Mouse (Mus musculus): ENCODE measurements around the gene Cntnap5b. TPM values are rescaled to one million over a fixed set of nuclear protein-coding genes. Genes with fewer than 3 reads are reported as not detected.
"Not testable (repeated sequence)": the region's sequence is repeated elsewhere in the genome, so short reads cannot be mapped to it uniquely, and the experiment has no call there.

Gene Cntnap5b
- polyA plus RNA-seq, 1 experiment from 2014 or later: not detected

- no peaks in the 10 kb centered on the region for H3K9me3 ChIP-seq (replicated peaks)
- H3K4me1 ChIP-seq (replicated peaks): no peaks in the 10 kb centered on the region
- H3K27ac ChIP-seq (replicated peaks): no peak overlapping the region
- no peaks in the 10 kb centered on the region for H3K36me3 ChIP-seq (replicated peaks)
- no peak overlapping the region for H3K9ac ChIP-seq
- 40% methylated on average over 4 of the region's 4 CpGs for WGBS (ENCODE audit: insufficient replicate concordance)
- no peak overlapping the region for H3K4me3 ChIP-seq (replicated peaks)
- ATAC-seq (ENCODE audit: insufficient read depth): no peak
- no peak overlapping the region for H3K4me2 ChIP-seq
- no peaks in the 10 kb centered on the region for H3K27me3 ChIP-seq
Observed at GRCm38 (mm10) chr1:99970184-99971086, 197.9 kb downstream of the Cntnap5b start.

- H3K36me3 ChIP-seq (replicated peaks); H3K27me3 ChIP-seq; H3K9me3 ChIP-seq (replicated peaks); H3K9ac ChIP-seq; H3K4me1 ChIP-seq (replicated peaks); H3K4me2 ChIP-seq; H3K4me3 ChIP-seq (replicated peaks); H3K27ac ChIP-seq (replicated peaks); ATAC-seq (ENCODE audit: insufficient read depth): not testable (repeated sequence)
- 57% methylated on average over 4 of the region's 4 CpGs for WGBS (ENCODE audit: insufficient replicate concordance)
Observed at GRCm38 (mm10) chr1:100001226-100001625, 228.7 kb downstream of the Cntnap5b start.

DNA sequence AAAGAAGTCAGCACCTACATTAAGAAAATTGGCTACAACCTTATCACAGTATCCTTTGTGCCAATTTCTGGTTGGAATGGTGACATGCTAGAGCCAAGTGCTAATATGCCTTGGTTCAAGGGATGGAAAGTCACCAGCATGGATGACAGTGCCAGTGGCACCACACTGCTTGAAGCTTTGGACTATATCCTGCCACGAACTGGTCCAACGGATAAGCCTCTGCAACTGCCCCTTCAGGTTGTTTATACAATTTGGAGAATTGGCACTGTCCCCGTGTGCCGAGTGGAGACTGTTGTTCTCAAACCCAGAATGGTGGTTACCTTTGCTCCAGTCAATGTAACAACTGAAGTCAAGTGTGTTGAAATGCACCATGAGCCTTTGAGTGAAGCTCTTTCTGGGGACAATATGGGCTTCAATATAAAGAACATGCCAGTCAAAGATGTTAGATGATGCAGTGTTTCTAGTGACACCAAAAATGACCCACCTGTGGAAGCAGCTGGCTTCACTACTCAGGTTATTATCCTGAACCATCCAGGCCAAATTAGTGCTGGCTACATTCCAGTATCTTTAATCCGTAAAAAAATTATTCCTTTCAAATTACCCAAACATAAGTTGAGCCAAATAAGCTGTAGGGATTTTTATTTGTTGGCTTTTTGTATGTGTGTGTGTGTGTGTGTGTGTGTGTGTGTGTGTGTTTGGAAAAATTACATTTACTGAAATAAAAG is 233.6 kb downstream of the Cntnap5b start:
- ATAC-seq (ENCODE audit: insufficient read depth): no peak
- no peaks in the 10 kb centered on the region for H3K9me3 ChIP-seq (replicated peaks)
- WGBS (ENCODE audit: insufficient replicate concordance): 62% methylated on average over 5 of the region's 5 CpGs

GRCm38 (mm10) chr1:100041808-100042207 is 269.2 kb downstream of the Cntnap5b start:
- no peak overlapping the region for H3K9ac ChIP-seq
- H3K27ac ChIP-seq (replicated peaks): no peak overlapping the region
- no peaks in the 10 kb centered on the region for H3K9me3 ChIP-seq (replicated peaks)
- no peak overlapping the region for H3K4me3 ChIP-seq (replicated peaks)
- 55% methylated on average over 2 of the region's 2 CpGs for whole genome bisulfite sequencing (ENCODE audit: insufficient replicate concordance)
- H3K4me2 ChIP-seq: no peak overlapping the region
- H3K4me1 ChIP-seq (replicated peaks): no peaks in the 10 kb centered on the region
- no peaks in the 10 kb centered on the region for H3K36me3 ChIP-seq (replicated peaks)
- H3K27me3 ChIP-seq: no peaks in the 10 kb centered on the region
- no peak for ATAC-seq (ENCODE audit: insufficient read depth)

More for the DNA sequence above, 233.6 kb downstream of the Cntnap5b start:
- no peak overlapping the region for H3K4me2 ChIP-seq
- no peaks in the 10 kb centered on the region for H3K4me1 ChIP-seq (replicated peaks)
- H3K4me3 ChIP-seq (replicated peaks): no peak overlapping the region
- no peaks in the 10 kb centered on the region for H3K27me3 ChIP-seq
- H3K27ac ChIP-seq (replicated peaks): no peak overlapping the region
- no peaks in the 10 kb centered on the region for H3K36me3 ChIP-seq (replicated peaks)
- no peak overlapping the region for H3K9ac ChIP-seq

- no peak overlapping the region for H3K27ac ChIP-seq (replicated peaks)
- H3K4me2 ChIP-seq: no peak overlapping the region
- no peak overlapping the region for H3K4me3 ChIP-seq (replicated peaks)
- H3K9me3 ChIP-seq (replicated peaks): no peaks in the 10 kb centered on the region
- H3K4me1 ChIP-seq (replicated peaks): no peaks in the 10 kb centered on the region
- no peaks in the 10 kb centered on the region for H3K27me3 ChIP-seq
- H3K9ac ChIP-seq: no peak overlapping the region
- 31% methylated on average over 2 of the region's 2 CpGs for WGBS (ENCODE audit: insufficient replicate concordance)
- H3K36me3 ChIP-seq (replicated peaks): no peaks in the 10 kb centered on the region
- ATAC-seq (ENCODE audit: insufficient read depth): no peak
Observed at GRCm38 (mm10) chr1:100079812-100080211, 307.2 kb downstream of the Cntnap5b start.

DNA sequence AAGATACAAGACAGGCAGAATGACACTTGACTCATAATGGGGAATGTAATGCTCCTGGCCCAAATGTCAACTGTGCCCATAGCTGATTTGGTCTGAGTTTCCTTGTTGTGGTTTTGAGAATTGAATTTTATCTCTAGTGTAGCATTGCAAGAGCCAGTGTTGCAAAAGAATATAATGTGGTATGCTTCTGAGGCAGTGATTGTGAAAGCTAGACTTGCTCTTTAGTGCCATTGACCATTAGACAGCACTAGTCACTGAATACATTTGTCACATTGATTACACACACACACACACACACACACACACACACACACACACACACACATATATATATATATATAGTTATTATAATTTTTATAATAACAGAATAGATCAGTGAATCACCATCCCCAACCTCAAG is 328.0 kb downstream of the Cntnap5b start:
- Histone ChIP-seq H3K27ac (replicated peaks) (no peak overlapping the region), H3K9me3 (replicated peaks) (no peaks in the 10 kb centered on the region), H3K36me3 (replicated peaks) (no peaks in the 10 kb centered on the region), H3K27me3 (no peaks in the 10 kb centered on the region), H3K4me2 (no peak overlapping the region), H3K4me3 (replicated peaks) (no peak overlapping the region), H3K9ac (no peak overlapping the region), H3K4me1 (replicated peaks) (no peaks in the 10 kb centered on the region)
- no peak for ATAC-seq (ENCODE audit: insufficient read depth)

DNA sequence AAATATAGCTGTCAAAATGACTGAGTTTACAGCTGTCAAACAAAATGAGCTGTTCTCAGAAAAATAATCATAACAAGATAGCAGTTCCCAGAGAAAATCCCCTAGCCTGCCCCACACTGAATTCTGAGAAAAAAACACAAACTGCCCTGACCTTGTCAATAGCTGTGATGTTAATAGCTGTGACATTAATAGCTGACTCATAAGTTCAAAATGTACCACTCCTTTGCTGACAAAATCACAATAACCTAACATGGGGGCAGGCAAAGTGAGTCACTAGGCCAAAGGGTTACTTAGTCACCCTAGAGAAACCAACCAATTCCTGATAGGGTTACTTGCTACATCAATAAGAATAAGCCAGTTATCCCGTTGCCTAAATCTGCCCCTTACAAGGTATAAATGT is 328.5 kb downstream of the Cntnap5b start:
- Histone ChIP-seq H3K4me2 (no peak overlapping the region), H3K4me3 (replicated peaks) (no peak overlapping the region), H3K27me3 (no peaks in the 10 kb centered on the region), H3K9ac (no peak overlapping the region), H3K36me3 (replicated peaks) (no peaks in the 10 kb centered on the region), H3K4me1 (replicated peaks) (no peaks in the 10 kb centered on the region), H3K9me3 (replicated peaks) (no peaks in the 10 kb centered on the region), H3K27ac (replicated peaks) (no peak overlapping the region)
- 66% methylated on average over 1 of the region's 1 CpGs for WGBS (ENCODE audit: insufficient replicate concordance)
- no peak for ATAC-seq (ENCODE audit: insufficient read depth)

DNA sequence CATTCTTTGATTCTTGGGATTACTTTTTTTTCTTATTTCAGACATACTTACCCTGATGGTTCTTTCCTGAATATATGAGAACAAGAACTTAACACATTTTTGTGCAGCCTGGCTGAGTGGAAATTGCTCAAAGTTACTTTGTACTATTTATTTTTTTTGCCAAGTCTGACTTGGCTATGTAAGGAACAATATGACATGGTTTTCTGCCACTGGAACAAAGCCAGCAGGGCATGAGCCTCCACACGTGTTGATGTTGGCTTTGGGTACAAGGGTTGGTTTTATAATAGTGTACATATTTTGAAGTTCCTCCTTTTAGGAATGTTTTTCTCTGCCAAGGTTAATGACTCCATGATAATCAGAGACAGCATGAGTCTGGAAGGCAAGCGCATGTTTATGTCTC is 331.8 kb downstream of the Cntnap5b start:
- Histone ChIP-seq H3K27ac (replicated peaks) (no peak overlapping the region), H3K4me2 (no peak overlapping the region), H3K36me3 (replicated peaks) (no peaks in the 10 kb centered on the region), H3K27me3 (no peaks in the 10 kb centered on the region), H3K9me3 (replicated peaks) (no peaks in the 10 kb centered on the region), H3K9ac (no peak overlapping the region), H3K4me3 (replicated peaks) (no peak overlapping the region), H3K4me1 (replicated peaks) (no peaks in the 10 kb centered on the region)
- WGBS (ENCODE audit: insufficient replicate concordance): 72% methylated on average over 2 of the region's 2 CpGs
- ATAC-seq (ENCODE audit: insufficient read depth): no peak

GRCm38 (mm10) chr1:100122410-100122935 is 349.9 kb downstream of the Cntnap5b start:
- Histone ChIP-seq H3K36me3 (replicated peaks) (no peaks in the 10 kb centered on the region), H3K4me3 (replicated peaks) (no peak overlapping the region), H3K9me3 (replicated peaks) (no peaks in the 10 kb centered on the region), H3K9ac (no peak overlapping the region), H3K27me3 (no peaks in the 10 kb centered on the region), H3K4me2 (no peak overlapping the region), H3K27ac (replicated peaks) (no peak overlapping the region), H3K4me1 (replicated peaks) (no peaks in the 10 kb centered on the region)
- no peak for ATAC-seq (ENCODE audit: insufficient read depth)

GRCm38 (mm10) chr1:100163588-100164357 is 391.2 kb downstream of the Cntnap5b start:
- no peak overlapping the region for H3K4me3 ChIP-seq (replicated peaks)
- H3K9me3 ChIP-seq (replicated peaks): no peaks in the 10 kb centered on the region
- H3K4me1 ChIP-seq (replicated peaks): no peaks in the 10 kb centered on the region
- 46% methylated on average over 2 of the region's 2 CpGs for WGBS (ENCODE audit: insufficient replicate concordance)
- H3K27ac ChIP-seq (replicated peaks): no peak overlapping the region
- H3K9ac ChIP-seq: no peak overlapping the region
- ATAC-seq (ENCODE audit: insufficient read depth): no peak
- no peaks in the 10 kb centered on the region for H3K27me3 ChIP-seq
- no peak overlapping the region for H3K4me2 ChIP-seq
- no peaks in the 10 kb centered on the region for H3K36me3 ChIP-seq (replicated peaks)

GRCm38 (mm10) chr1:100171566-100171965 is 399.0 kb downstream of the Cntnap5b start:
- no peak overlapping the region for H3K9ac ChIP-seq
- no peaks in the 10 kb centered on the region for H3K36me3 ChIP-seq (replicated peaks)
- no peak overlapping the region for H3K27ac ChIP-seq (replicated peaks)
- no peaks in the 10 kb centered on the region for H3K4me1 ChIP-seq (replicated peaks)
- H3K4me2 ChIP-seq: no peak overlapping the region
- no peak for ATAC-seq (ENCODE audit: insufficient read depth)
- H3K27me3 ChIP-seq: no peaks in the 10 kb centered on the region
- H3K9me3 ChIP-seq (replicated peaks): no peaks in the 10 kb centered on the region
- H3K4me3 ChIP-seq (replicated peaks): no peak overlapping the region
